Mouse (Mus musculus): ENCODE results near the gene Kdm1b.

The Kdm1b gene

DNA sequence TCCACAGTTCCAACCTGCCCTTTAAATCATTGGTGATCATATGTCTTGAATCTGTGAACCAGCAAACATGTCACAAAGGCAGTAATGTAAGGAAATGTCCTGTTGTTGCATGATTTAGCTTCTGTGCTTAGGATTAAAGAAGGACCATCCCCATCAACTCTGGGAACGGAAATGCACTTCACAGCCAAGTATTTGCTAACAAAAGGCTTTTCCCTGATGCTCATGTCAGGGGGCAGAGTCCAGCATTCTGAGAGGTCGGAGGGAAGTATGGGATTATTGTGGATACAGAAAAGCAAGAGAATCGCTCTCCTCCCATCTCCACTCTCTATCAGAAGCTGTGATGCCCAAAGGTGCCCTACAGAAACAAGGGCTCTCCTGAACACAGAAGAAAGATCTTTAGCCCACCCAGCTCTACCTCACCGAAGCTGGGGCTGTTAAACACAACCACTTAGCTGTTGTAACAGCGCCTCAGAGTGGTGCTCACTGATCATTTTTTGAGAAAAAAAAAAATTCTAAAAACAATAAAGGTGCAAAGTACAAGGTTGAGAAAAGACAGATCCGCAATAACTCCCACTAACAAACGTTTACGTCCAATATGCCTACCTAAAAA lies 1.2 kb upstream of the Kdm1b start:
- no peak for DNase-seq (ENCODE audit: low read depth, low spot score)
- Histone ChIP-seq H3K27me3 (ENCODE audit: control insufficient read depth, insufficient read depth, low read length, poor library complexity, severe bottlenecking) (no peaks in the 10 kb centered on the region; the same call in 1 of the 2 replicates), H3K36me3 (ENCODE audit: control insufficient read depth, insufficient read depth, low read length, poor library complexity, severe bottlenecking) (no peaks in the 10 kb centered on the region)

DNA sequence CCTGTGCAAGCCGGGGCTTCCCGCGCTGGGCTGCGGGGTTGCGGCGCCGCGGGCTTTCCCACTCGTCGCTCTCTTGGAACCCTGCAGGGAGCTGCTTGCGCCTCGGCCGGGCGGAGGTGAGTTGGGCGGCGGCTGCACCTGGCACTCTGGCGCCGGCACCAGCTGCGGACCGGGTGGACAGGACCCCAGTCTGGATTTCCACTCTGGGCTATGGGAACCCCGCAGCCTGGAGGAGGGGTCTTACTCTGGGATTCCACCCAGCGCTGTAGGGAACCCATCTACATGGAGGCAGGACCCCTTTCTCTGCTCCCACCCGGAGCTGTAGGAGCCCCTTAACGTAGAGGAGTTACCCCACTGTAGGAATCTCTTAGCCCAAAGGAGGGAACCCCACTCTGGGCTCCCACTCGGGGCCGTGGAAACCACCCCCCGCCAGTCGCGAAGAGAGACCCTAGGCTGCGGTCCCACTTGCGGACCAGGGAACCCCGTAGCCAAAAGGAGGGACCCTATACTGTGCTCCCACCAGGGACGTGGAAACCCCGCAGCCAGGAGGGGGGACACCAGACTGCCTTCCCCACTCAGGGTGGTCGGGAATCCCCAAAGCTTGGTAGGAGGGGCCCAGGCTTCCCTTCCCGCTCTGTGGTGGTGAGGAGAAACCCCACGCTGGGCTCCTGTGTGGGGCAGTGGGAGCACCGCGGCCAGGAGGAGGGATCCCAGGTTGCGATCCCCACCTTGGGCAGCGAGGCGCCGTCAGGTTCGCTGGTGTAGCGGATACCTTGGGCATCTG lies 726 bp downstream of the Kdm1b start:
- Histone ChIP-seq H3K27me3 (ENCODE audit: control insufficient read depth, insufficient read depth, low read length, poor library complexity, severe bottlenecking) (no peaks in the 10 kb centered on the region; the same call in 1 of the 2 replicates), H3K36me3 (ENCODE audit: control insufficient read depth, insufficient read depth, low read length, poor library complexity, severe bottlenecking) (peaks cover 1% of the 10 kb centered on the region)
- DNase-seq (ENCODE audit: low read depth, low spot score) = no peak

DNA sequence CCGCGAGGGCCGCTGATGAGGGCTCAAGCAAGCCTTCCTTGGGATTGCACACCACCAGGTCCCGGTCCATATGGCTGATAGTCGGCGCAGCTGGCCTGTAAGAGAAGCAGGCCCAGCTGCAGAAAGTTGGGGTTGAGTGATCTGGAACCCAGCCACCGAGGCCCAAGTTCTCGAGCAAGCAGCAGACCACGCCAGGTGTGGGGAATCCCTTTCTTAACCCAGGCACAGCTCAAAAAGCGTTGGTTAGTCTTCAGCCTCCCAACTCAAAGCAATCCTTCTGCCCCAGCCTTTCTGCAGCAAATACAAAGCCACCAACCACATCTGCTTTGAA lies 1.3 kb downstream of the Kdm1b start, which contains the start of gene Tpmt:
Gene Tpmt (minus strand): TSS at position 121 of the 331 bp plus-strand sequence.
- DNase-seq (ENCODE audit: low read depth, low spot score) = peak; percentile 49
- H3K27me3 ChIP-seq (ENCODE audit: control insufficient read depth, insufficient read depth, low read length, poor library complexity, severe bottlenecking) = no peaks in the 10 kb centered on the region; the same call in 1 of the 2 replicates
- H3K36me3 ChIP-seq (ENCODE audit: control insufficient read depth, insufficient read depth, low read length, poor library complexity, severe bottlenecking) = peaks cover 3% of the 10 kb centered on the region

DNA sequence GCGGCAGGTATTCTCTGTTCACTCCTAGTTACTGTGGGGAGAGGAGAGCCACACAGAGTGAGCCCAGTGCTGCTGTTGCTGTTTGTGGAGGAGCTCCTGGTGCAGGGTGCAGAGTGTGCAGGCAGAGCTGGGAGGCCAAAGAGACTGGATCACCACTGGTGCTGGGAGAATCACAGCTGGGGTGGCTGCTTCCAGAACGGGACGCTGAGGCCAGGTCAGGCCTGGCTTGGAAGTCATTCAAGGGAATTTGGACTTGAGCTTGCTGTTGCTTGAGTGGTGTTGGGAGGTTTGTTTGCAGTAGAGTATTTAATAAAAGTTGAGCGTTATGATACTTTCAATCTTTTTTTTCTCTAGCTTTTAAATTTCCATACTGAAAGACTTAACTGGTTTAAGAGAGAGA lies 4.7 kb downstream of the Kdm1b start:
- DNase-seq (ENCODE audit: low read depth, low spot score) = no peak
- peaks cover 5% of the 10 kb centered on the region for H3K36me3 ChIP-seq (ENCODE audit: control insufficient read depth, insufficient read depth, low read length, poor library complexity, severe bottlenecking)
- H3K27me3 ChIP-seq (ENCODE audit: control insufficient read depth, insufficient read depth, low read length, poor library complexity, severe bottlenecking) = no peaks in the 10 kb centered on the region; the same call in 1 of the 2 replicates

DNA sequence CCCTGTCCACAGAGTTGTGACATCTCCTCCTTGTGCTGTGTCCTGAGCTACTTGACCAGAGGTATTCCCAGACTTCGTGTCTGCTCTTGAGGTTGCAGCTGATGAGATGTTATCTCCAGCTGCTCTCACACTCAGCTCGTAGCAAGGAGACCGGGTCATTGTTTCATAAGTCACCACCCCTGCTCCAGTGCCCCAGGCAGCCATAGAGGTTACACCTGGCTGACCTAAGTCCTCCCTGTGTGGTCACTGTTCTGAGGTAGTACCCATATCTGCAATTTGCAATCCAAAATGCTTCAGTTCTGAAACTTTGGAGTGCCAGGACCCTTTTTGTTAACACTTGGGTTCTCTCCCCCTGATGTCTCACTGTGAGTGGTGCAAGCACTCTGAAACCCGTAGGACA lies 6.7 kb downstream of the Kdm1b start:
- Histone ChIP-seq H3K27me3 (ENCODE audit: control insufficient read depth, insufficient read depth, low read length, poor library complexity, severe bottlenecking) (no peaks in the 10 kb centered on the region), H3K36me3 (ENCODE audit: control insufficient read depth, insufficient read depth, low read length, poor library complexity, severe bottlenecking) (peaks cover 5% of the 10 kb centered on the region)
- no peak for DNase-seq (ENCODE audit: low read depth, low spot score)

DNA sequence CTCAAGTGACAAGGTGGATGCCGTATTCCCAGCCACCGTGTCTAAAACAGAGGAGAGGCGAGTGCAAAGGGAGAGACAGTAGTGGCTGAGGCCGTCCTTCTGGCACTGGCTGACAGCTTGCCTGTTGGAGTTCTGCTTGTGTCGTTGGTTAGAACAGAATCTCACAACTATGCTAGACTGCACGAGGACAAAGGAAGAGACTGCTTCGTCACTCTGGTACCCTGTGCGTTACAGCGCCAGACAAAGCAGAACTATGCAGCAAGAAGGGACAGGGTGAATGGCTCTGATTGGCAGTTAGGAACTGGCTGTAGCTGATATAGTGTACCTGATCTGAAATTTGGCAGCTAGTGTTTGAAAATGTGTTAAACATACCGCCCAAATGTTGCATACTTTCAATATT lies 10.7 kb downstream of the Kdm1b start:
- Histone ChIP-seq H3K36me3 (ENCODE audit: control insufficient read depth, insufficient read depth, low read length, poor library complexity, severe bottlenecking) (peaks cover 6% of the 10 kb centered on the region), H3K27me3 (ENCODE audit: control insufficient read depth, insufficient read depth, low read length, poor library complexity, severe bottlenecking) (no peaks in the 10 kb centered on the region)
- DNase-seq (ENCODE audit: low read depth, low spot score) = no peak

DNA sequence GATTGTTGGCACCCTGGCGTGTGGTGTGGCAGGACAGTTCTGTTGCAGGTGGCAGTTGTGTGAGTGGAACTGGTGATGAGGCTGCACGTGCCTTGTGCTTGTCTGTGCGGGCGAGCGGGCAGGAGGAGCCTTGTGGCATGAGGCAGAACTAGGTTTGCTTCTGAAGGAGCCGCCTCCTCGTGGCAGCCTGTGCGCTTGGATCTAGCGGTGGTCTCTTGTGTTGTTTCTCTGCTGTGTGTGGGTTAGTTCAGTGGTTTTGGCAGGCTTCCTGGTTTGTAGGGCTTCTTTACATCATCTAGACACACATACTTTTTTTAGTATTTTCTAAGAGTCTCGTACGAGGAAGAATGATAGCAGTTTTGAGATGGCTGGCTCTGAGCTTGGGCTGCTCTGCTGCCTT lies 12.8 kb downstream of the Kdm1b start:
- DNase-seq (ENCODE audit: low read depth, low spot score) = peak; percentile 12
- peaks cover 5% of the 10 kb centered on the region for H3K36me3 ChIP-seq (ENCODE audit: control insufficient read depth, insufficient read depth, low read length, poor library complexity, severe bottlenecking)
- H3K27me3 ChIP-seq (ENCODE audit: control insufficient read depth, insufficient read depth, low read length, poor library complexity, severe bottlenecking) = no peaks in the 10 kb centered on the region

DNA sequence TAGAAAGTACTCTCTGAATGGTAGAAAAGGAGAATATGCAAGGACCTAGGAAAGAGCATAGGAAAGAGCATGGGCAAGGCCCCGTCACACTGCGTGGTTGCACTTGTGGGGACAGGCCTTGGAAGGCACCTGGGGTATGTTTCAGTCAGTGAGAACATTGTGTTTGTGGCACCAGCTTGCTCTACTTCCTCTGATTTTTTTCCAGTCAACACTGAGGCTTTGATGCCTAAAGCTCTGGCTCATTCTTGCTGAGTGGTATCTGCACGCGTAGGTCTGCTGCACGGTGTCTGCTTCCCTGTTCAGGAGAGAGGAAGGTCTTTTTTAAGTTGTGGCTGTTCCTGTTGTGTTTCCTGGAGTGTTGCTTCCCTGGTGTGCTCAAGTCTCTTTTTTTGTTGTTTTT lies 13.5 kb downstream of the Kdm1b start:
- peaks cover 4% of the 10 kb centered on the region for H3K36me3 ChIP-seq (ENCODE audit: control insufficient read depth, insufficient read depth, low read length, poor library complexity, severe bottlenecking)
- H3K27me3 ChIP-seq (ENCODE audit: control insufficient read depth, insufficient read depth, low read length, poor library complexity, severe bottlenecking) = no peaks in the 10 kb centered on the region
- no peak for DNase-seq (ENCODE audit: low read depth, low spot score)

DNA sequence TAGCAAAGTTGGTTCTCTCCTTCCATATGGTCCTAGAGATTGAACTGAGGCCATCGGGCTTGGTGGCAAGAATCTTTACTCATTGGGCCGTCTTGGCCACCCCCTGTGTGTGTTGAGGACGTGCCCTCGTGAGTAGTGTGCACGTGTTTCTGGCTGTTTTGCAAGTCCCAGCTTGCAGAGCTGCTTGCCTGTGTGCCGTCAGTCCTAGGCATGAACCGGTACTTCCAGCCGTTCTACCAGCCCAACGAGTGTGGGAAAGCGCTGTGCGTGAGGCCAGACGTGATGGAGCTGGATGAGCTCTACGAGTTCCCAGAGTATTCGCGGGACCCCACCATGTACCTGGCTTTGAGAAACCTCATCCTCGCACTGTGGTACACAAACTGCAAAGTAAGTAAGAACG lies 19.5 kb downstream of the Kdm1b start:
- DNase-seq (ENCODE audit: low read depth, low spot score) = no peak
- peaks cover 7% of the 10 kb centered on the region; the same call in 1 of the 2 replicates for H3K36me3 ChIP-seq (ENCODE audit: control insufficient read depth, insufficient read depth, low read length, poor library complexity, severe bottlenecking)
- no peaks in the 10 kb centered on the region for H3K27me3 ChIP-seq (ENCODE audit: control insufficient read depth, insufficient read depth, low read length, poor library complexity, severe bottlenecking)

DNA sequence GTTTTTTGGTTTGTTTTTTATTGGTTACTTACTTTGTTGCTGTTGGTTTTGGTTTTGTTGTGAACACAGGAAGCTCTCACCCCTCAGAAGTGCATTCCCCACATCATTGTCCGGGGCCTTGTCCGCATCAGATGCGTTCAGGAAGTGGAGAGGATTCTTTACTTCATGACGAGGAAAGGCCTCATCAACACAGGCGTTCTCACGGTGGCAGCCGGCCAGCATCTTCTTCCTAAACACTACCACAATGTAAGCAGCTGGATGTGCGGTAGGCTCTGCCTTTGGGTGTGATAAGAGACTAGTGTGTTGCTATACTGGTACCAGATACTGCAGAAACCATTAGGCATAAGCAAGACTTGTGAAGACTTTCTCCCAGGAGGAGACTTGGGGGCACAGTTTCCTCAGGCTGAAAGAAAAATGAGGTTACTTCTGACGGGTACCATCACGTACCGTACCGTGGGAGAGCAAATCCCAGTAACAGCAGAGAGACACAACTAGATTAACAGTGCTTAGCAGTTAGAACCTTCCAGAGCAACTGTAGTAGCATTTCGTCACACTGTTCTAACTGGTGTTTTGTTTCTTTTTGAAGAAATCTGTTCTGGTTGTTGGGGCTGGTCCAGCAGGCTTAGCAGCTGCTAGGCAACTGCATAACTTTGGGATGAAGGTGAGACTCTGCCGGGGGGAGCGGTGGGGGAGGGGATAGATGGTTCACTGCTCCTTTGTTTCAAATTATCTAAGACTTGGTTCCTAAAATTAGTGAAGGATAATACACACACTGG lies 20.9 kb downstream of the Kdm1b start:
- no peak for DNase-seq (ENCODE audit: low read depth, low spot score)
- peaks cover 5% of the 10 kb centered on the region; the same call in 1 of the 2 replicates for H3K36me3 ChIP-seq (ENCODE audit: control insufficient read depth, insufficient read depth, low read length, poor library complexity, severe bottlenecking)
- H3K27me3 ChIP-seq (ENCODE audit: control insufficient read depth, insufficient read depth, low read length, poor library complexity, severe bottlenecking) = no peaks in the 10 kb centered on the region

DNA sequence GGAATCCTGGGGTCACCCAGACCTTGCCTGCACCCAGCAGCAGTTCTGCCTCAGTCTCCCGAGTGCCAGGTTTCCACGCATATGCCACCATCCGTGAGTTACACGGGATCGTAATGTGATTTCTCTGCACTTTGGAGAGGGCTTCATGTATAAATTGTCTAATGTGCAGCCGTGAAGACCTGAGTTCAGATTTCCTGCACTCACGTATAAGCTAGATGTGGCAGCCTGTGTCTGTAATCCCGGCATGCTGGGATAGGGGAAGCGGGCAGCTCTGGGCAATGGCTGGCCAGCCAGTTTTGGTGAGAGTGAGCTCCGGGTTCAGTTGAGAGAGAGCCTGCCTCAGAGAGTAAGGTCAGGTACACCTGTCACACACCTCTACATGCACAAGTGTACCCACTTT lies 23.2 kb downstream of the Kdm1b start:
- peaks cover 4% of the 10 kb centered on the region; the same call in 1 of the 2 replicates for H3K36me3 ChIP-seq (ENCODE audit: control insufficient read depth, insufficient read depth, low read length, poor library complexity, severe bottlenecking)
- DNase-seq (ENCODE audit: low read depth, low spot score) = no peak
- H3K27me3 ChIP-seq (ENCODE audit: control insufficient read depth, insufficient read depth, low read length, poor library complexity, severe bottlenecking) = no peaks in the 10 kb centered on the region

DNA sequence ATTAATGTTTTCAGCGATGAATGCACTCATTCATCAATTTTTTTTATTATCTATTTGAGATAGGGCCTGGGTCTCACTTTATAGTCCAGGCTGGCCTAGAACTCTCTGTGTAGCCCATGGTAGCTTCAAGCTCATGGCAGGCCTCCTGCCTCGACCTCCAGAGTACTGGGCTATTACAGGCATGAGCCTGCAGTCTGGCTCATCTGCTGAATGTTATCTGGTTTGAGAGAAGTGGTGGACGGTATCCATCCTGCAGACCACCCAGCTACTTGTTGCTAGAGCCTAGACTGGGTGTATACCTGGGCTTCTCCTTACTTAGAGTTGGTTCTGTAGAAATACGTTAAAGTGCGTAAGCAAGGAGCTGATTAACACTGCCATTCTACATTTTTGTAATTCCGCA lies 23.7 kb downstream of the Kdm1b start:
- no peaks in the 10 kb centered on the region for H3K27me3 ChIP-seq (ENCODE audit: control insufficient read depth, insufficient read depth, low read length, poor library complexity, severe bottlenecking)
- peaks cover 7% of the 10 kb centered on the region for H3K36me3 ChIP-seq (ENCODE audit: control insufficient read depth, insufficient read depth, low read length, poor library complexity, severe bottlenecking)
- DNase-seq (ENCODE audit: low read depth, low spot score) = no peak

DNA sequence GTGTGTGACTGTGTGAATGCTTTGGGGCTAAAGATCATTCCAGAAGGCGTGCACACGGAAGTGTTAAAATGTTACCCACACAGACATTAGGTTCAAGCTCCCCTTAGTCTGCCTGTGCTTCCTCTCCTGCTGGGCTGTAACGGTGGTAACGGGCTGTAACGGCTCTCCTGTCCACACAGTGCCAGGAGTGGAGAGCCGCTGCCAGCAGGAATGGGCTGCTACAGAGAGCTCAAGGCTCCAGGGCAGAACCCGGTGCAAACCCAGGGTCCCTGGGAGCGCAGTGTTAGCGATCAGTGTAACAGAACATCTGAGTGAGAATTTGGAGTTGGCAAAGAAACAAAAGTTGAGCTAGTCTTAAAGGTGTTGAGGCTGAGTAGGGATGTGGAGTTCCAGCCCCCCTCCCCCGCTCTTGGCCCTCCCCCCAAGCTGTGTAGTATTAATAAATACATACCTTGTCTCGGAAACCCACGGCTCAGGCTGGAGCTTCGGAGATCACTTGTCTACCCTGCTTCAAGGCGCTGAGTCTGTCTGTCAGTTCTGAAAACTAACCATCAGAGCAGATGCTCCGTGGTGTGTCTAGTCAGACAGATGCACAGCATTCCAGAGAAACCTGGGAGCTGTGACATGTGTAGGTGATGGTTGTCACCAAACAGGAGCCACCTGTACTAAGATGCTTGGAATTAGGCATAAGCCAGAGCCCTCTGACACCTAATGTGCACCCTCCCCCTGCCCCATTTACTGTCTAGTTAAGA lies 27.2 kb downstream of the Kdm1b start:
- no peaks in the 10 kb centered on the region for H3K27me3 ChIP-seq (ENCODE audit: control insufficient read depth, insufficient read depth, low read length, poor library complexity, severe bottlenecking)
- no peak for DNase-seq (ENCODE audit: low read depth, low spot score)
- peaks cover 12% of the 10 kb centered on the region for H3K36me3 ChIP-seq (ENCODE audit: control insufficient read depth, insufficient read depth, low read length, poor library complexity, severe bottlenecking)

DNA sequence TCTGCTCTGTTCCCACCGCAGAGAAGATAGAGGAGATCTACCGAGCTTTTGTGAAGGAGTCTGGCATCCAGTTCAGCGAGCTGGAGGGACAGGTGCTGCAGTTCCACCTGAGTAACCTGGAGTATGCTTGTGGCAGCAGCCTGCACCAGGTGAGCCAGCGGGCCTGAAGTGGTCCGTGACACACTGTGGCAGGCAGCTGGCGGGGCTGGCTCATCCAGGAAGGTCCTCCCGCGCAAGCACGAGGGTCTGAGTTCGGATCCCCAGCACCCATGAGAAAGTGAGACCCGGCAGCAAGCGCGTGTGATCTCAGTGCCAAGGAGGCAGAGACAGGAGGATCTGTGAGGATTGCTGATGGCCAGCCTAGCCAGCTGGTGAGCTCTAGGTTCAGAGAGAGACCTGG lies 28.6 kb downstream of the Kdm1b start:
- H3K27me3 ChIP-seq (ENCODE audit: control insufficient read depth, insufficient read depth, low read length, poor library complexity, severe bottlenecking) = no peaks in the 10 kb centered on the region
- H3K36me3 ChIP-seq (ENCODE audit: control insufficient read depth, insufficient read depth, low read length, poor library complexity, severe bottlenecking) = peaks cover 12% of the 10 kb centered on the region
- DNase-seq (ENCODE audit: low read depth, low spot score) = no peak

Measured in splenic B cell, adult 2 months (primary cell).